Comparison of ENCODE assay signal across 12 mouse cellular contexts in genomic region chr17:34096497-34097010, GRCm38 (mm10). TPM values are rescaled to one million over a fixed set of nuclear protein-coding genes. Genes with fewer than 3 reads are reported as not detected.
"Had no signal": no experiment of that assay in that cellular context is flagged by ENCODE, and none has a peak within 500 bp of the region (broad histone marks: within the 10 kb centered on the region; RNA-seq: fewer than 3 reads in every experiment).

No protein-coding gene starts in this region.

- DNase-seq: kidney, adult 9 months; kidney, postnatal 36 days; left cerebral cortex, postnatal 4 days; lung, adult 18-20 months; midbrain, embryonic 14.5 days; right cerebral cortex, postnatal 14 days; thymus, adult 2 months; thymus, postnatal 25 days had no signal

RNA-seq across cellular contexts. Expression of gene H2-Oa, which starts 4.4 kb away (rescaled TPM):
- total RNA-seq: layer of hippocampus, postnatal 14 days; left cerebral cortex, adult 18-20 months; left cerebral cortex, postnatal 4 days had no signal
- polyA plus RNA-seq: midbrain, embryonic 14.5 days had no signal

RNA-seq across cellular contexts. Expression of gene H2-DMb2, which starts 46.6 kb away (rescaled TPM):
- polyA plus RNA-seq: midbrain, embryonic 10.5 days; neural tube, embryonic 13.5 days had no signal

RNA-seq across cellular contexts. Expression of gene H2-DMb1, which starts 56.3 kb away (rescaled TPM):
- polyA plus RNA-seq: neural tube, embryonic 13.5 days had no signal
